Mouse (Mus musculus) intestine, embryonic 15.5 days (tissue): ENCODE results near the gene Cacna1f. TPM values are rescaled to one million over a fixed set of nuclear protein-coding genes. Genes with fewer than 3 reads are reported as not detected.

Source experiments
- polyA plus RNA-seq: library from polyadenylated mRNA; unstranded; fragments of >200 nt; fragmentation: Nextera tagmentation; extraction: Ambion mirVana; gene quantifications from 2 replicates; pipeline ENCODE4 v1.2.1, GENCODE M21; 2015

Gene Cacna1f
- polyA plus RNA-seq, 1 experiment from 2014 or later = not detected

Other genes with a start within 250 kb of the Cacna1f start
- gene Usp27x, start 231.3 kb upstream of the Cacna1f start, polyA plus RNA-seq = 0.50 and 0.51 TPM in 2 replicates
- gene Foxp3, start 33.4 kb upstream of the Cacna1f start, polyA plus RNA-seq = not detected in 2 replicates
- 1.3 and 1.5 TPM in 2 replicates for gene Ppp1r3f, start 32.8 kb upstream of the Cacna1f start, polyA plus RNA-seq
- 31.2 and 31.4 TPM in 2 replicates for gene Ccdc22, start 1.6 kb upstream of the Cacna1f start, polyA plus RNA-seq
- 6.3 and 6.5 TPM in 2 replicates for gene Syp, start 31.4 kb downstream of the Cacna1f start, polyA plus RNA-seq
- 6.6 and 6.8 TPM in 2 replicates for gene Prickle3, start 50.2 kb downstream of the Cacna1f start, polyA plus RNA-seq
- gene Plp2, start 64.3 kb downstream of the Cacna1f start, polyA plus RNA-seq = 198 and 212 TPM in 2 replicates
- 0.57 and 0.71 TPM in 2 replicates for gene Magix, start 74.2 kb downstream of the Cacna1f start, polyA plus RNA-seq
- 27.6 and 31.8 TPM in 2 replicates for gene Gpkow, start 90.0 kb downstream of the Cacna1f start, polyA plus RNA-seq
- gene Wdr45, start 107.2 kb downstream of the Cacna1f start, polyA plus RNA-seq = 25.0 and 27.5 TPM in 2 replicates
- gene Gm45208, start 115.2 kb downstream of the Cacna1f start, polyA plus RNA-seq = not detected in 2 replicates
- gene Praf2, start 121.4 kb downstream of the Cacna1f start, polyA plus RNA-seq = 60.3 and 61.4 TPM in 2 replicates
- 12.4 TPM in 2 replicates for gene Ccdc120, start 143.8 kb downstream of the Cacna1f start, polyA plus RNA-seq
- 23.0 and 23.9 TPM in 2 replicates for gene Tfe3, start 155.5 kb downstream of the Cacna1f start, polyA plus RNA-seq
- 35.4 and 35.5 TPM in 2 replicates for gene Gripap1, start 182.7 kb downstream of the Cacna1f start, polyA plus RNA-seq
- gene Kcnd1, start 215.2 kb downstream of the Cacna1f start, polyA plus RNA-seq = 1.5 and 2.1 TPM in 2 replicates
- gene Otud5, start 234.3 kb downstream of the Cacna1f start, polyA plus RNA-seq = 37.6 and 37.7 TPM in 2 replicates